Mouse (Mus musculus) heart, postnatal 0 days (tissue): ENCODE measurements around the gene Rpl12.

Experiments
- CTCF ChIP-seq: IDR thresholded peaks from 2 replicates; pipeline ENCODE4 v1.5.1; 2016; ENCODE audit warnings: antibody characterized with exemption, control low read depth, low read depth
- EP300 ChIP-seq: IDR thresholded peaks from 2 replicates; pipeline ENCODE4 v1.6.1; 2016; ENCODE audit warnings: antibody characterized with exemption, low read depth

- TF ChIP-seq CTCF (no peak), EP300 (no peak)
Measured at GRCm38 (mm10) chr2:32947454-32947853, 13.9 kb upstream of the Rpl12 start.
